Mouse (Mus musculus): ENCODE measurements around the gene Gstt2.

- TF ChIP-seq CTCF (IDR thresholded peaks at IDR 0.05; ENCODE audit: low read depth, low read length) (no peak), POLR2AphosphoS5 (IDR thresholded peaks at IDR 0.05; ENCODE audit: insufficient replicate concordance, low read depth, low read length) (no peak), TAL1 (conservative IDR thresholded peaks at IDR 0.05; ENCODE audit: low read depth, low read length) (no peak), GATA2 (IDR thresholded peaks at IDR 0.05; ENCODE audit: borderline replicate concordance, low read depth, low read length) (no peak)
Observed at GRCm38 (mm10) chr10:75833456-75834080, 3.7 kb downstream of the Gstt2 start.
